14 mouse cellular contexts compared by ENCODE assay signal in the genomic region with DNA sequence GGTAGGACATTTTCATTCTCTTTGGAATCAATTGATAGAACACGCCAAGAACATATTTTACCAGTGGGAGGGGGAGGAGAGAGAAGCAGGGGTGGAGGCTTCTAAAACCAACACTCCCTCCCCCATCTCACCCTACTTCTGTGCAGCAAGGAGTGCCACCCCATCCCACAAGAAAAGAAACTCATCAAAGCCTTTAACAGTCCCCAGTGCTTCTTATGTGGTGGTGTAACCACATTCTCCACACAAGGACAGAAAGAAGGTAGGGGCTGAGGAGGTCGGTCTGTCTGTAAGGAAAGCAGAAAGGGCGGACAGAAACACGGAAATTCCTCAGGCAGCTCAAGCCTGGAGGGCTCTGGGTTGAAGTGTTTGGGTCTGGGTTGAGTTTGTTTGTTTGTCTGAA. TPM values are rescaled to one million over a fixed set of nuclear protein-coding genes. Genes with fewer than 3 reads are reported as not detected.
A peak's percentile ranks its signal among the peaks of the same experiment; 100 is the strongest.
DNase-seq lines count a peak whose midpoint lies in the region; ATAC-seq lines count a peak whose summit lies in the region.
"Had no signal": no experiment of that assay in that cellular context is flagged by ENCODE, and none has a peak within 500 bp of the region (broad histone marks: within the 10 kb centered on the region; RNA-seq: fewer than 3 reads in every experiment).

No protein-coding gene starts in this region.

- no peak overlapping the region for H3K4me3 ChIP-seq in heart, embryonic 14.5 days (ENCODE audit: control insufficient read depth in 1 of 2, insufficient read depth in 1 of 2, low read depth in 1 of 2, low read length in 2 of 2)
- H3K4me3 ChIP-seq: erythroblast, embryonic 14.5 days; liver, embryonic 13.5 days had no signal

- H3K9me3 ChIP-seq in heart, embryonic 14.5 days (ENCODE audit: control insufficient read depth, low read length) = no peaks in the 10 kb centered on the region
- H3K9me3 ChIP-seq: liver, embryonic 13.5 days had no signal

- H3K4me2 ChIP-seq in heart, embryonic 14.5 days (ENCODE audit: low read length) = peak overlapping the region; percentile 48
- H3K4me2 ChIP-seq: liver, embryonic 13.5 days had no signal

- ATAC-seq in heart, embryonic 14.5 days (ENCODE audit: insufficient number of reproducible peaks, insufficient read depth, low FRiP score, low read depth) = no peak
- ATAC-seq in erythroblast, adult 5-6 weeks (replicated peaks; ENCODE audit: low FRiP score, poor library complexity, severe bottlenecking) = no peak

- H3K27me3 ChIP-seq in heart, embryonic 14.5 days (ENCODE audit: control insufficient read depth, insufficient read depth, low read length) = no peaks in the 10 kb centered on the region
- H3K27me3 ChIP-seq: liver, embryonic 13.5 days had no signal

- no peak for DNase-seq in heart, postnatal 14 days
- DNase-seq in CD4-positive helper T cell, adult 2 months (ENCODE audit: low read depth, low spot score) = peak; percentile 77
- DNase-seq in R1 (ENCODE audit: low read depth, low spot score) (peak; percentile 62), liver (no peak)
- DNase-seq in naive thymus-derived CD4-positive, alpha-beta T cell, adult 2 months (ENCODE audit: low read depth) = peak; percentile 76
- DNase-seq in cerebellum, adult 18-20 months = no peak
- DNase-seq: adrenal gland, postnatal 25 days; cerebellum, adult 9-11 months; gastrocnemius, postnatal 25 days; liver, embryonic 13.5 days; retina, postnatal 1 day had no signal

- H3K36me3 ChIP-seq in heart, embryonic 14.5 days (ENCODE audit: control insufficient read depth, insufficient read depth, low read length) = 0 out of 2 replicates have a peak, but pooled peaks cover 3% of the 10 kb centered on the region
- H3K36me3 ChIP-seq: liver, embryonic 13.5 days had no signal

- 36% methylated on average over 4 of the region's 4 CpGs for WGBS in heart, embryonic 14.5 days

- H3K27ac ChIP-seq in heart, embryonic 14.5 days (replicated peaks in 1 of 2; ENCODE audit: control insufficient read depth in 1 of 2, insufficient read depth in 1 of 2, low read depth in 2 of 2, low read length in 2 of 2) = peak overlapping the region; percentile 72 to 85
- H3K27ac ChIP-seq: liver, embryonic 13.5 days had no signal

- peak overlapping the region; percentile 45; the same call in 1 of the 2 replicates for H3K9ac ChIP-seq in heart, embryonic 14.5 days (ENCODE audit: low read length)
- H3K9ac ChIP-seq: liver, embryonic 13.5 days had no signal

- intact Hi-C loops in heart, postnatal 14 days (cut with DNase I) = no loop called here

- H3K4me1 ChIP-seq in heart, embryonic 14.5 days (ENCODE audit: control insufficient read depth in 2 of 2, insufficient read depth in 2 of 2, low read length in 2 of 2) = peaks cover 30 to 73% of the 10 kb centered on the region in 2 experiments

RNA-seq across cellular contexts. Expression of a gene that starts 12.5 kb away (rescaled TPM):
- 133 and 138 TPM in 2 replicates for polyA plus RNA-seq in heart, embryonic 14.5 days (2014; fragmentation: Nextera tagmentation; extraction: Ambion mirVana)
- total RNA-seq in heart, postnatal 14 days (2021) = 100 to 1,000 TPM; 303 to 323 TPM
- total RNA-seq in erythroblast, adult 5-6 weeks (2015; ENCODE audit: low replicate concordance) = 0.63 TPM in 1 of 2 replicates, not detected in the other
- total RNA-seq in erythroblast, adult 5-6 weeks (2017; ENCODE audit: low replicate concordance) = 0.34 TPM in 1 of 2 replicates, not detected in the other

Comparison
In these comparisons a context has a peak if more than half of its experiments do, and no peak if none do; other contexts are left out.
1. DNase-seq: peak in CD4-positive helper T cell, adult 2 months (single experiment), R1 (single experiment) and naive thymus-derived CD4-positive, alpha-beta T cell, adult 2 months (single experiment); none in heart, postnatal 14 days (0 of 2), cerebellum, adult 18-20 months (0 of 2) and liver (single experiment).
2. RNA of a gene that starts 12.5 kb away (total RNA-seq): 303 to 323 TPM in heart, postnatal 14 days; 0.34 to 0.63 TPM in erythroblast, adult 5-6 weeks; every median in the first group is over 100 times any median in the second.